Mouse (Mus musculus) CD4-positive naive resting alpha-beta T cell, adult 76 days (primary cell): Measurements from ENCODE around the gene Htra3. TPM values are rescaled to one million over a fixed set of nuclear protein-coding genes. Genes with fewer than 3 reads are reported as not detected.

ENCODE experiments used
- total RNA-seq: library from RNA; stranded (reverse); gene quantifications from one replicate; pipeline ENCODE4 v1.2.4, GENCODE M21; 2023

Htra3 gene
- total RNA-seq: not detected

DNA sequence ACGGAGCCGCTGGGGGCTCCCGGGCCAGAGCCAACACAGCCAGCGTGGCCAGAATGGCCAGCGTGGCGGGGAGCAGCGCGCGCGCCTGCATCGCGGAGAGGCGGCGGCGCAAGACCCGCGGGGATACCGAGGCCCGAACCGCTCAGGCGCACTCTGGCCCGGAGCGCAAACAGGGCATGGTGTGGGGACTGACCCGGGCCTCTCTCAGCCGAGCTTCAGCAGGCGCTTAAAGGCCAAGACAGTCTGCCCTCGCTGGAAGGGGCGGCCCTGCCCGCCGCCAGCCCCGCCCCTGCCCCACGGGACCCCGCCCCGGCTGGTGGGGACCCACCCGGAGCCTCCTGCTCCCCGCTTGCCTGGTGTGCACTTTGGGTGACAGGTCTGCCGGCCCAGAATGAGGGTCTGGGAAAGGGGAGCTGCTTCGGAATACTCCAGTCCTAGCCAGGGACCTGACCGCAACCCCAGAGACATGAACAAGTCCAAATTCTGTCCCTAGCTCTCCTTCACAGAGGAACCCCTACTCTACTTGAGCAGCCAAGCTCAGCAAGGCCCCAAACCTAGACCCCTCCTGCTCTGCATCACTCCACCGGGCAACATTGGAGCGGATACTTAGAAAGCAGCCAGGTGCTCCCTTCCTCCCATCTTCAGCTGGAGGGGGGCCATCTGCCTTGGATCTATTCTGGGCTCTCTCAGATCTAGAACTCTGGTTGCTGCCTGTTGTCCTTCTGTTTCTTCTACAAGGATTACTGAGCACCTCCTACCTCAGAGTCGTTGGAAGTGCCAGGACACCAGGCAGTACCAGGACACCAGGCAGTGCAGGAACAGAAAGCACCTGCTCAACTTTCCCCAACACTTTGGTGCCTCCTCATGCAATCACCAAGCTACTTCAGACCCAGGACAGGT, at the start of gene Htra3:
Gene Htra3 (minus strand): TSS at position 527 of the 900 bp plus-strand sequence.

Other genes starting within 250 kb of the Htra3 start
- not detected for gene Cpz, start 154.1 kb downstream of the Htra3 start, total RNA-seq
- gene Trmt44, start 104.7 kb downstream of the Htra3 start, total RNA-seq: 8.9 TPM
- gene Acox3, start 96.7 kb downstream of the Htra3 start, total RNA-seq: 45.1 TPM
- gene Sh3tc1, start 60.2 kb upstream of the Htra3 start, total RNA-seq: 5.3 TPM
- gene Ablim2, start 78.1 kb upstream of the Htra3 start, total RNA-seq: 5.0 TPM
- gene Afap1, start 213.5 kb upstream of the Htra3 start, total RNA-seq: 18.9 TPM